In genomic region chr17:45032209-45032608, GRCm38 (mm10) we compare ENCODE assay signal across 15 mouse cellular contexts.
"Had no signal": no experiment of that assay in that cellular context is flagged by ENCODE, and none has a peak within 500 bp of the region (broad histone marks: within the 10 kb centered on the region; RNA-seq: fewer than 3 reads in every experiment).

No protein-coding gene starts in this region.

- H3K4me1 ChIP-seq: liver, embryonic 13.5 days; midbrain, embryonic 12.5 days; midbrain, embryonic 15.5 days had no signal

- H3K36me3 ChIP-seq: liver, embryonic 13.5 days; midbrain, embryonic 12.5 days; midbrain, embryonic 15.5 days had no signal

- DNase-seq: kidney, adult 11 months; kidney, adult 9 months; kidney, postnatal 25 days; layer of hippocampus, postnatal 36 days; liver, embryonic 13.5 days; lung, adult 2 months; lung, postnatal 14 days; right cerebral cortex, adult 18-20 months; right cerebral cortex, postnatal 14 days; right cerebral cortex, postnatal 4 days; thymus, postnatal 25 days had no signal

- H3K4me2 ChIP-seq: liver, embryonic 13.5 days; midbrain, embryonic 12.5 days; midbrain, embryonic 15.5 days had no signal

- H3K9ac ChIP-seq: liver, embryonic 13.5 days; midbrain, embryonic 12.5 days; midbrain, embryonic 15.5 days had no signal

- H3K27ac ChIP-seq: left cerebral cortex, adult 2 months; liver, embryonic 13.5 days; macrophage; midbrain, embryonic 12.5 days; midbrain, embryonic 15.5 days had no signal

- H3K27me3 ChIP-seq: liver, embryonic 13.5 days; midbrain, embryonic 12.5 days; midbrain, embryonic 15.5 days had no signal

- ATAC-seq: midbrain, embryonic 15.5 days had no signal

- H3K9me3 ChIP-seq: liver, embryonic 13.5 days; midbrain, embryonic 12.5 days; midbrain, embryonic 15.5 days had no signal

- H3K4me3 ChIP-seq: left cerebral cortex, adult 2 months; liver, embryonic 13.5 days; midbrain, embryonic 12.5 days; midbrain, embryonic 15.5 days had no signal
